Mouse (Mus musculus): ENCODE results near the gene Csad.
"Not testable (repeated sequence)": the region's sequence is repeated elsewhere in the genome, so short reads cannot be mapped to it uniquely, and the experiment has no call there.

The Csad gene

GRCm38 (mm10) chr15:102233896-102234295 lies 29.4 kb upstream of the Csad start:
- peak in 1 of 2 experiments; percentile 36 for DNase-seq

DNA sequence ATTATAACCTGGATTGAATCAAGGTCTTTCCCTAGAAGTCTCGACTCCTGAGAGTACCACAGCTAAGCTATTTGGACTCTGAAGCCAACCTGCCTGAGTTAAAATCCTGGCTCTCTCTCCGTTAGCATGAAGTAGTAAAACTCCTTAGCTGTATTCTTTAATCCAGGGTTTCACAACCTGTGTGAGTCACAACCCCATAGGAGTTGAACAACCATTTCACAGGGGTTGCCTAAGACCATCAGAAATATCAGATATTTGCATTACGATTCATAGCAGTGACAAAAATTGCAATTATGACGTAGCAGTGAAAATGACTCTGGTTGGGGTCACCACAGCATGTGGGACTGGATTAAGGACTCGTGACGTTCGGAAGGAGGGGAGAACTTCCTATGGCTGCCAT lies 28.2 kb upstream of the Csad start:
- no peak for DNase-seq

DNA sequence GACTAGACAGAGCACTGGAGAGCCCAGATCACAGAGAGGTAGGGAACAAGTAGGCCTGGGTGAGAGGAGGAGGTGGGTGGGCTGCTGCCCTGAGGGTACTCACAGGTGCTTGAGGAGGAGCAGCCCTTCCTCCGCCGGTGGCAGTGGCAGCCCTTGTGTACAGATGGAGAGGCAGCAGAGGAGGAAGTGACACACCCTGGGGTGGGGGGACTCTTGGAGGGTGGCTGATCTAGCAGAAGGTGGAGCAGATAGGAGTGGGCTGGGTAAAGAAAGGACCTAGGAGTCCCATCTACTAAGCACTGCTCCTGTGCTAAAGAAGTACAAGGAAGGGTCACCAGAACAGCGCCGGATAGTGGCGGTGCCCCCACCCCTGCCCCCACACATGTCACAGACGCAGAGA lies 27.2 kb upstream of the Csad start, which contains the start of gene Itgb7:
TSS of gene Itgb7 (minus strand) at position 197 of the 400 bp plus-strand sequence.
- DNase-seq = peak; percentile 68 to 71

- peak in 1 of 2 experiments; percentile 34 for DNase-seq
These were observed 26.1 kb upstream of the Csad start for GRCm38 (mm10) chr15:102230408-102231321.

DNA sequence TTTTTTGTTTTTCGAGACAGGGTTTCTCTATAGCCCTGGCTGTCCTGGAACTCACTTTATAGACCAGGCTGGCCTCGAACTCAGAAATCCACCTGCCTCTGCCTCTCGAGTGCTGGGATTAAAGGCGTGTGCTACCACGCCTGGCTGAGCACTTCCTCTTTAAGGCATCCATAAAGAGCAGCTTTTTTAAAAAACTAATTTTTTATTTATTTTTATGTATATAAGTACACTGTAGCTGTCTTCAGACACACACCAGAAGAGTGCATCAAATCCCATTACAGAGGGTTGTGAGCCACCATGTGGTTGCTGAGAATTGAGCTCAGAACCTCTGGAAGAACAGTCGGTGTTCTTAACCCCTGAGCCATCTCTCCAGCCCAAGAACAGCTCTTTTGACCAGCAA lies 21.1 kb upstream of the Csad start:
- DNase-seq = not testable (repeated sequence)

DNA sequence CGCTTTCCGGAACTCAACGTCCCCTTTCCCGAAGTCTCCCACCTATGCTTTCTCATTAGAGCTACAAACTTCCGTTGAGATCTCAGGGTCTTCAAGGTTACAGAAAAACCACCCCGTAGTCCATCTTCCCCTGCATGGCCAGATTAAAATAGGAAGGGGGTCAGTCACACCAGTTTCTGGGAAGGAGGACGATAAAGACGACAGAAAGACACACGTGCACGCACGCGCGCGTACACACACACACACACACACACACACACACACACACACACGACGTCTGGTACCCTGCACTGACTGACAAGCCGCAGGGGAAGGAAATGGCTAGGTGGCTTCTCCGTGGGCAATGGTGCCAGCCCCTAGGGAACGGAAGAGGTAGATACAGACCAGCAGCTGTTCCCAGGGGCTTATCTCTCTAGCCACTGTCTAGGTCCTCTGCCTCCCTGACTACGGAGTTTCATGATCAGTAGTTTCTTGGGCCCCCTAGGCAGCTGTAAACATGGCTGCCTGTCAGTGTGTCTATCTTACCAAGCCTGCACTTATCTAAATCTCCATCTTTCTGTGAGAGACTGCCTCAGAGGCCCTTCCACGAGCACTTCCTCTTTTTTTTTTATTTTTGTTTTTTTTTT lies 20.6 kb upstream of the Csad start:
- peak; percentile 81 to 82 for DNase-seq

- peak; percentile 86 to 89 for DNase-seq
These were observed 19.9 kb upstream of the Csad start for GRCm38 (mm10) chr15:102224186-102224991.

- no peak for DNase-seq
These were observed 17.9 kb upstream of the Csad start for GRCm38 (mm10) chr15:102222386-102222785.

DNA sequence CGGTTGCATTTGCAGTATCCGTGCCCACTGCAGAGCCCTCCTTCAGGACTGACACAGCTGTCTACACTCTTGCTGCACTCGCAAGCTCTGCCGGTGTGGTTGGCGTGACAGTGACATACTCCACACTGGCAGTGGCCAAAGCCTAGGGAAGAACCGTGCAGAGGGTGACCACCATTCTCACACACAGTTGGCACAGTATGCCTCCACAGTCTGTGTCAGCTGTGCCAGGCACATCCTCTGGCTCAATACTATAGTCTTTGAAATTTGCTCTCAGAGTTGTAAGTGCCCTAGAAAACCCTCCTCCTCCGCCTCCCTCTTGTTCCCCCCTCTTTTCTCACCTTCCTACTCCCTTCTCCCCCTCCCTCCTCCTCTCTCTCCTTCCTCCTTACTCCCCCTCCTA lies 12.8 kb upstream of the Csad start:
- no peak for DNase-seq

GRCm38 (mm10) chr15:102216459-102217228 lies 12.1 kb upstream of the Csad start:
- no peak for DNase-seq

- DNase-seq = no peak
These were observed 11.1 kb upstream of the Csad start for GRCm38 (mm10) chr15:102215624-102216023.

DNA sequence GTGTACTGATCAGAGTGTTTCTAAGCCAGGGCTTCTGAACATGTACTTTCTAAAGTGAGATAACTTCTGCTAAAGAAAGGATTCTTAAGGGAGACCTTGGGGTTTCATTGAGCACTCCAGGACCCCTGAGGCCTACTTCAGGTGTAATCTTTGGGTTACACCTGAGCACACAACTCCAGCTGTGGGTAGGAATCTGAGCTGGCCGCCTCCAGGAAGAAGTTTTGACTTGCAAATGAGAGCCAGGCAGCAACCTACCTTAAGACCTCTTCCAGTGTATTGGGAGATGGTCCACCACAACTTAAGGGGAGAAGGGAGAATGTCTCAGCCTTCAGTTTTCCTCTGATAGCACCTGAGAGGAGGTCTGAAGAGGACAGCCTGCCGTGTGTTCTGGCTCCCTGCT lies 9.6 kb upstream of the Csad start:
- no peak for DNase-seq

- no peak for DNase-seq
These were observed 7.4 kb upstream of the Csad start for GRCm38 (mm10) chr15:102211895-102212294.

- DNase-seq = no peak
These were observed 6.3 kb upstream of the Csad start for GRCm38 (mm10) chr15:102210816-102211215.

DNA sequence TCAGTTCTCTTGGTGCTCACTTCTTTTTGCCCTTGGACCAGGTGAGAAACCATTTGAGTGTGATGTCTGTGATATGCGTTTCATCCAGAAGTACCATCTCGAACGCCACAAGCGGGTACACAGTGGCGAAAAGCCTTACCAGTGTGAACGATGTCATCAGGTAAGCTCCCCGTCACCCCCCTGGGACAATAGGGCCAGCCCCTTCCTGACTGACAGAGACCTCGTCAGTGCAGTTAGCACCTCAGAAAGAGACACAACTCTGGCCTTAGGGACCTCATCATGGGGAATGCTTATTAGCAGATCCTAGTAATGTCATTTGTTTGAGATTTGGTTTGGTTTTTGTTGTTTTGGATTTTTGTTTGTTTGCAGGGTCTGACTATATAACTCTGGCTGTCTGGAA lies 4.6 kb upstream of the Csad start:
- peak in 1 of 2 experiments; percentile 42 for DNase-seq

- DNase-seq = peak; percentile 68 to 70
These were observed 3.6 kb upstream of the Csad start for GRCm38 (mm10) chr15:102208092-102208561.

DNA sequence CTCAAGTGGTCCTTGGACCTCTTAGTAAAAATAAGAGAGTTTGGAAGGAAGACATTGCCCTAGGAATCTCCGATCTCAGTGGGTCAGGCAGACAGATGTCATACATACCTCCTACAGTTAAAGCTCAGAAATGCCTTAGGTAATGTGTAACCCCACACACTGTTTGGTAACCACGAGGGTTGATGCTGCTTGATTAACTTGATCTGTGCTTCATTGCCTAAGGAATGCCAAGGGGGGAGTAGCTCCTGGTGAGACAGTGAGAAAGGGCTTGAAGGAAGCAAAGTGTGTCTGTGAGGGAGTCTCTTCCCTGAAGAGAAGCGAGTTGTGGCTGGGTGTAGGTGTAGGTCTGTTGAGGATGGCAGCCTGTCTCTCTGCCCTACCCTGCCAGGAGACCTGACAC lies 2.8 kb upstream of the Csad start:
- no peak for DNase-seq

DNA sequence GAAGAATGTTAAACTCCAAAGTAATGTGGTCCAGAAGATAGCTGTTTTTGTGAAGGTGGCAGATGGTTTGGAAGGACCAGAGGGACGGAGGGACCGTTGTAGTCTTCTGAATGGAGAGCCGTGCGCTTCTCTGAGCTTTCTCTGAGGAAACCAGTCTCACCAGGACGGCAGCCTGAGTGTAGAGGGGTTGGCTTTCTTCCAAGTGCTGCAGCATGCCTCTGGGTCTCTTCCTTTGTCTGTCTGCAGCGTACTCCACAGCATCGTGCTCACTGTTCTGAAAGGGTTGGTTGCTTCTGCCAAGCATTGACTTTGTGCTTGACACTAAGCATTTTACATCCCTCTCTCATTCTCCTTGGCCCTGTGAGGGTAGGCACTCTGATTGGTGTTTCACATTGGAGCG lies 1.3 kb upstream of the Csad start:
- DNase-seq = no peak

GRCm38 (mm10) chr15:102203835-102204381 lies 616 bp downstream of the Csad start:
- DNase-seq = peak; percentile 62 to 65

GRCm38 (mm10) chr15:102202971-102203834 lies 1.3 kb downstream of the Csad start, which contains the start of gene Zfp740:
Zfp740 (plus strand) TSS chr15:102203249.
- peak; percentile 87 for DNase-seq

GRCm38 (mm10) chr15:102198841-102199240 lies 5.7 kb downstream of the Csad start:
- no peak for DNase-seq
